Mouse (Mus musculus): ENCODE measurements around the gene Htr1a.

Htr1a gene

GRCm38 (mm10) chr13:105443339-105443738 is at the start of gene Htr1a:
Htr1a (plus strand) TSS chr13:105443639.
- peak; percentile 25; the same call in 1 of the 2 replicates for ATAC-seq (ENCODE audit: low TSS enrichment)

DNA sequence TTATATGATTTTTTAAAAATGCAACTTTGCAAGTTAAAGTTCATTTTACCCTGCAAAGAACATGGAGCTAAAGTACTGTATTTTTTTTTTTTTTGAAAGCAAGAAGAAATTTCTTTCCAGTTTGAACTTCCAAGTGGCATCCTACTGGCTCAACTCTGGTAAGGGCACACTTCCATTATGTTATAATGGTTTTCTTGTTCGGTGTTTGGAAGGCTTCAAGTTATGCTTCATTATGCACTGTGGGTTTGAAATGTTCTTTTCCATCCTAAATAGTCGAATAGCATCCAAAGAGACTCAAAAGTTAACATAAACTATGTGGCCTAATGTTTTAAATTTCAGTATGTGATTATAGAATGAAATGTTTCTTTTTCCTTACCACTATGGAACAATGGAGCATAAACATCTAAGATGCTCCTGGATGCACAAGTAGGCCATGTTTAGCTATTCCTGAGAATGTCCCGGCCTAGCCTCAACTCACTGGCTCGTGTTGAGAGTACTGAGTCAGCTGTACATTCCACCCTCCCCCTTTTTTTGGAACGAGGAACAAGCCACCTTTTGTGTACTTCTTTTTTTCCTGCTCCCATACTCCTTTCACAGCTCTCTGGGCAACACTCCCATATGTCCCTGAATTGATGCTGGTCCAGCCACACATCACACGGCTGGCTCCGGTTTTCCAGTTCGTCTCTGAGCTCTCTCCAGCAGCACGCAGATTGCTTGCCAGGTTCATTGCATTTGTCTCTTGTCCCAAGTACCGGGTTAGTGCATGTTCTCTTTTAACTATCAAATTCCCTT is 31.7 kb upstream of the Htr1a start:
- peak; percentile 93 for ATAC-seq (ENCODE audit: low TSS enrichment)

DNA sequence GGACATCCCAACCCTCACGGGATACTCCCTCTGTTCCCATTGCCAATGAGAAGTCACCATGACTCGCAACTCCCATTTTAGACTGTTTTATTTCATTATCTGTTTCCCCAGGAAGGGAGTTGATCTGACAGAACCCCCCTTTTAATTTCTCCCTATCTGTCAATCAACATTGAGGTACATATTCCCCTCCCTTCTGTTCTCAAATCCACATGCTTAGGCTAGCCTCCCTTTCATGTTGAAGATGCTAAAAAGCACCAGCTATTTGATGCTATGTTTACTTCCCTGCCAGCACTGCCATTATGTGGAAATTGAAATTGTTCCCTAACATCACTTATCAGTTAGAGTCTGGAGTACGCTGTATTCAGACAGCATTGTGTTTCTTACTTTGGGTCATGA is 31.1 kb upstream of the Htr1a start:
- ATAC-seq (ENCODE audit: low TSS enrichment) = no peak

DNA sequence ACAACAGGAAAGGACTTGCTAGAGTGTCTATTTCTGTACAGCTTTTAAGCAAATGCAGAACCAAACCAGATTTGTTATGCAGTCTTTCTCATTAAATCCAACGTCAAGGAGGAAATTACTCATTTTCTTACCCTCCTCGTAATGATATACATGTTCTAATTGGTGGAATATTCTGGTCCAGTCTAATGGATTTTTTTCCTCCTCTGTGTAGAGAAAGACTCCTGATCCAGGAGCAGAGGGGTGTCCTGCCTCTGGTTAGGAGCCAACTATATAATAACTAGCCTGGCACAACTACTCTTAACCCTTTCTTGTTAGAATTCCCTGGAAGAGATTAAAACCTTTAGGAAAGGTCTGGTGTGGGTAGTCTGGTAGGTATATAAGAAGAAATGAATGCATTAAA is 10.3 kb upstream of the Htr1a start:
- ATAC-seq (ENCODE audit: low TSS enrichment) = no peak; the same call in 1 of the 2 replicates

- ATAC-seq (ENCODE audit: low TSS enrichment) = no peak
Measured at GRCm38 (mm10) chr13:105433630-105434029, 9.8 kb upstream of the Htr1a start.

- peak; percentile 52; the same call in 1 of the 2 replicates for ATAC-seq (ENCODE audit: low TSS enrichment)
Measured at GRCm38 (mm10) chr13:105442576-105442975, 863 bp upstream of the Htr1a start.

DNA sequence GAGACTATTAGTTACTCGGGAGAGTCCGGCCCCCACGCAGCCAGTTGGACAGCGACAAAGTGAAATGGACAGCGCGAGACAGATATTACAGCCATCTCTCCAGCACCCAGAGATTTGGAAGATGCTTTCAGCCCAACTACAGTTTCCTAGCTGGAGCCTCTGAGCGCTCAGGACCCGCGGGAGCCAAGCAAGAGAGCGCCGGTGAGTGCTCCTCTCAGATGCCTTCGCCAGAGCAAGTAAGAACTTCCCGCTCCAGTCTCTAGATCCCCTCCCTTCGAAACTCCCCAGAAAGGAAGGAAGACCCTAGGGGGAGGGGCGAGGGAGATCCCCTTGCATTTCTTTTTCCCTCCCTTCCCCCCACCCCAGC is 415 bp downstream of the Htr1a start:
- ATAC-seq (ENCODE audit: low TSS enrichment) = peak; percentile 57

GRCm38 (mm10) chr13:105444238-105444894 is 927 bp downstream of the Htr1a start:
- peak; percentile 69 for ATAC-seq (ENCODE audit: low TSS enrichment)

DNA sequence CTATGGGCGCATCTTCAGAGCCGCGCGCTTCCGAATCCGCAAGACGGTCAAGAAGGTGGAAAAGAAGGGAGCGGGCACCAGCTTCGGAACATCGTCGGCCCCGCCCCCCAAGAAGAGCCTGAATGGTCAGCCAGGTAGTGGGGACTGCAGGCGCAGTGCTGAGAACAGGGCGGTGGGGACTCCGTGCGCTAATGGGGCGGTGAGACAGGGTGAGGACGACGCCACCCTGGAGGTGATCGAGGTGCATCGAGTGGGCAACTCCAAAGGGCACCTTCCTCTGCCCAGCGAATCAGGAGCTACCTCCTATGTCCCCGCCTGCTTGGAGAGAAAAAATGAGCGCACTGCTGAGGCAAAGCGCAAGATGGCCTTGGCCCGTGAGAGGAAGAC is 1.4 kb downstream of the Htr1a start:
- ATAC-seq (ENCODE audit: low TSS enrichment) = peak; percentile 21

DNA sequence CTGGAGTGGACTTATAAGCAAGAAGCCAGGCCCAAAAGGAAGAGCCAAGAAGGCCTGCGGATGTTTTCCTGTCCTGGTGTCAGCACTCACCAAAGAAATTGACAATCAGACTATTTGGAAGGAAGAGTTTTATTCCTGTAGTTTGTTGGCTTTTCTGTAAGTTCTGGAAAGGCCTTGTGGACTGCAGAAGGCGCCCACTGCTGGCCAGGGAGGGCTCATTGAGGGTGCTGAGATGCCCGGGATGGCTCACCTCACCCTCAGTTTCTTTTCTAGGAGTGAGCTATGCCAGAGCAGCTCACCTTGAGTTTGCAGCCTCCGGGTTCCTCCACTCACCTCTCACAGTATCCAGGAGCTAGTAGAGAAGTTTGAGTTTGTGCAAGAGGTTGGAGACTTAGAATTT is 2.8 kb downstream of the Htr1a start:
- ATAC-seq (ENCODE audit: low TSS enrichment) = no peak

DNA sequence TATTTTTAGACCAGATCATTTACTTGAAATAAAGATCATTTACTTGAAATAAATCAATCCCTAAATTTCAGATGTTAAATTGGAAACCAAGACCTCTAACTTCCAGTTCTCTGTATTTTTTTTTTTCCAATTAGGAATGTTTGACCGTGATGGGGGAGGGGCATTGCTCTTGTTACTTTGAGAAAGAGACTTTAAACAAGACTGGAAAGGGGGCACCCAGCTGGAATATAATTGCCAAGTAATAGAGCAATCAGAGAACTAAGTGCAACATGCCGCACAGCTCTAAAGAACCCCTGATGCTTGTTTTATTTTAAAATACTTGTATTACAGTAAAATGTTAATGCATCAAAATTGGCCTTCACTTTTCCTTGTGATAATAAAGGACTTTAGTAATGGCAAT is 4.3 kb downstream of the Htr1a start:
- ATAC-seq (ENCODE audit: low TSS enrichment) = no peak

GRCm38 (mm10) chr13:105451536-105451935 is 8.1 kb downstream of the Htr1a start:
- no peak for ATAC-seq (ENCODE audit: low TSS enrichment)
